ENCODE assay signal across 28 mouse cellular contexts in genomic region chr14:110871339-110871738, GRCm38 (mm10).
"Had no signal": no experiment of that assay in that cellular context is flagged by ENCODE, and none has a peak within 500 bp of the region (broad histone marks: within the 10 kb centered on the region; RNA-seq: fewer than 3 reads in every experiment).

No protein-coding gene starts in this region.

- DNase-seq: cerebellum, adult 9-10 months; cerebellum, adult 9-11 months; cerebellum, postnatal 10 days; cerebellum, postnatal 14 days; cerebellum, postnatal 25 days; cerebellum, postnatal 36 days; embryo, embryonic 11 days; forebrain, postnatal 0 days; gastrocnemius, adult 2 months; gastrocnemius, postnatal 10 days; gastrocnemius, postnatal 14 days; gastrocnemius, postnatal 25 days; gastrocnemius, postnatal 36 days; heart, adult 11 months; heart, adult 18-20 months; heart, adult 2 months had no signal

- H3K4me3 ChIP-seq: embryonic facial prominence, embryonic 10.5 days; embryonic facial prominence, embryonic 12.5 days; embryonic facial prominence, embryonic 13.5 days; embryonic facial prominence, embryonic 15.5 days; erythroblast, embryonic 14.5 days; forebrain, embryonic 10.5 days; forebrain, embryonic 12.5 days; forebrain, embryonic 13.5 days; forebrain, embryonic 15.5 days; gastrocnemius, adult 2 months; heart, adult 2 months; heart, embryonic 10.5 days had no signal

- H3K9ac ChIP-seq: embryonic facial prominence, embryonic 12.5 days; embryonic facial prominence, embryonic 13.5 days; embryonic facial prominence, embryonic 15.5 days; forebrain, embryonic 12.5 days; forebrain, embryonic 13.5 days; forebrain, embryonic 15.5 days; forebrain, postnatal 0 days had no signal

- H3K36me3 ChIP-seq: embryonic facial prominence, embryonic 10.5 days; embryonic facial prominence, embryonic 12.5 days; embryonic facial prominence, embryonic 13.5 days; embryonic facial prominence, embryonic 15.5 days; forebrain, embryonic 10.5 days; forebrain, embryonic 12.5 days; forebrain, embryonic 15.5 days; heart, embryonic 10.5 days had no signal

- H3K27me3 ChIP-seq: embryonic facial prominence, embryonic 12.5 days; embryonic facial prominence, embryonic 13.5 days; embryonic facial prominence, embryonic 15.5 days; forebrain, embryonic 12.5 days; forebrain, embryonic 13.5 days; forebrain, embryonic 15.5 days had no signal

- H3K4me1 ChIP-seq: embryonic facial prominence, embryonic 10.5 days; embryonic facial prominence, embryonic 12.5 days; embryonic facial prominence, embryonic 13.5 days; embryonic facial prominence, embryonic 15.5 days; forebrain, embryonic 10.5 days; forebrain, embryonic 12.5 days; forebrain, embryonic 13.5 days; forebrain, embryonic 15.5 days; heart, embryonic 10.5 days had no signal

- H3K9me3 ChIP-seq: embryonic facial prominence, embryonic 10.5 days; embryonic facial prominence, embryonic 12.5 days; embryonic facial prominence, embryonic 15.5 days; forebrain, embryonic 10.5 days; forebrain, embryonic 12.5 days; forebrain, embryonic 13.5 days; forebrain, embryonic 15.5 days; heart, embryonic 10.5 days had no signal

- ATAC-seq: forebrain, embryonic 13.5 days; forebrain, embryonic 14.5 days; forebrain, embryonic 15.5 days; forebrain, embryonic 16.5 days; forebrain, postnatal 0 days had no signal

- H3K27ac ChIP-seq: embryonic facial prominence, embryonic 10.5 days; embryonic facial prominence, embryonic 12.5 days; embryonic facial prominence, embryonic 13.5 days; embryonic facial prominence, embryonic 15.5 days; forebrain, embryonic 10.5 days; forebrain, embryonic 12.5 days; forebrain, embryonic 13.5 days; forebrain, embryonic 15.5 days; gastrocnemius, adult 2 months; heart, adult 2 months; heart, embryonic 10.5 days had no signal

- H3K4me2 ChIP-seq: embryonic facial prominence, embryonic 12.5 days; embryonic facial prominence, embryonic 13.5 days; embryonic facial prominence, embryonic 15.5 days; forebrain, embryonic 12.5 days; forebrain, embryonic 13.5 days; forebrain, embryonic 15.5 days had no signal
